Mouse (Mus musculus): ENCODE data around the gene Kmt2b. TPM values are rescaled to one million over a fixed set of nuclear protein-coding genes. Genes with fewer than 3 reads are reported as not detected.

Kmt2b gene
- polyA plus RNA-seq, 1 experiment: 57.7 TPM

DNA sequence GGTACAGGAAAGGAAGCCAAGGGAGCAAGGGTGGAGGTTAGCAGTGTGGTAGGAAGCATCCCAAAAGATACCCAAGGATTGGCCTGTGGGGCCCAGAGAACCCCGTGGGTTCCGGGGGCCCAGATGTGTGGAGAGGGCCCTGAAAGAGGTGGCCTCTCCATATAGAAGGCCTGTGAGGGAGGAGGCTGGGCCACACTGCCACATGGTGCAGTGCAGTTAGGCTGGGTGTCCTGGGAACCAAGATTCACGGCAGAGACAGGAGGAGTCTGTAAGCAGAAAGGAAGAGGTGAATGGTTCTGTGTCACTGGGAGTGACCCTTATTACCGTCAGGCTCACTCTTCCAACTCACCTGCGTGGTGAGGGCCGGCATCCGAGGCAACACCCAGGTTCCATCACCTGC, 48.0 kb downstream of the Kmt2b start:
- WGBS: 88% methylated on average over 7 of the region's 7 CpGs
- no peak for TF ChIP-seq POLR2A (IDR thresholded peaks at IDR 0.05; ENCODE audit: borderline replicate concordance, insufficient read depth, low read length)
- no peak for TF ChIP-seq CTCF (IDR thresholded peaks at IDR 0.05; ENCODE audit: borderline replicate concordance, insufficient read depth, low read depth, low read length)
- DNase-seq: no peak
- H3K27ac ChIP-seq (ENCODE audit: insufficient read depth, low read length): no peak overlapping the region
- no peaks in the 10 kb centered on the region for H3K4me1 ChIP-seq (ENCODE audit: control insufficient read depth, insufficient read depth, low read length)
- no peaks in the 10 kb centered on the region for H3K27me3 ChIP-seq (ENCODE audit: control insufficient read depth, insufficient read depth, low read length)
- H3K4me3 ChIP-seq (replicated peaks; ENCODE audit: insufficient read depth, low read depth, low read length): no peak overlapping the region

DNA sequence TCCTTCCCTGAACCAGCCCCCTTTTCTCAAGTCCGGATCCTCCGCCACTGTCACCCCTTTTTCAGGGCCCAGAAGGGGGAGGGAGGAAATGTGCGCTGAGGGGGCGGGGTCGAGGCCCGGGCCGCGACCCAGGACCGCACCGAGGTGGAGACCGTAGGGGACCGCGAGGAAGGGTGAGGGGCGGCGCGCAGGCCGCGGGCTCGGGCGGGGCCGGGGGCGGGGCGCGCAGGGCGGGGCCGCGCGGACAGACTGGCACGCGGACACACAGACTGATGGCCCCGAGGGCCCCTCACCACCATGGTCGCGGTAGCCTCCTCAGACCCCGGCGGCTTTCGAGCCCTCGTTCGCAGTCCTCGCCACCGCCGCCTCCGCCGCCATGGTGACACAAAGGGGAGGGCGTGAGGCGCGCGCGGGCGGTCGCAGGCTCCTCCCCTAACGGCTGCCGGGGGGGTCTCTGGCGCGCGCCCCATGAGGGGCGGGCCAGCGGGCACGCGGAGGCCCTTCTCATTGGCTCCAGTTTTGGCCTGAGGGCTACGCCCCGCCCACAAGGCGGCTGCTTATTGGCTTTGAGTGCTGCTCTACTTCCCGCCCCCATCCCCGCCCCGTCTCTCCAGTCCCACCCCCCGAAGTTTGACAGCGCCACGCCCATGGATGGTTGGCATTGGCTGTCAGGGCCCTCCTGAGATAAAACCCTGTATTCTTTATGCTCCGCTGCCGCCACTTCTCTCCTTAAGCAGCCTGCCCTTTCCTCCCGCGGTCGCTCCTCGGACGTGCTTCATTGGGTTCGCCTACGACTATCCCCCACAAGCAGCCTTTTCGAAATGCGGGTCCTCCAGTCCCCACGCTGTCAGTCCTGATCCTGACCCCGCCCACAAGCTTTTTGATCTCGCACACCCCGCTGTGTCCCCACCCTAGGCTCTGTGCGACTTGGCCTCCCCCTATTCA, 53.6 kb downstream of the Kmt2b start, which contains the start of gene Arhgap33:
Arhgap33 (minus strand) TSS at position 428 of the 945 bp plus-strand sequence.
- H3K27me3 ChIP-seq (ENCODE audit: control insufficient read depth, insufficient read depth, low read length): no peaks in the 10 kb centered on the region
- H3K4me1 ChIP-seq (ENCODE audit: control insufficient read depth, insufficient read depth, low read length): peaks cover 5% of the 10 kb centered on the region
- no peak within 1 kb of the TSS for H3K27ac ChIP-seq (ENCODE audit: insufficient read depth, low read length)
- 2% methylated on average over 84 of the region's 84 CpGs for WGBS
- peak within 1 kb of the TSS; percentile 88 for H3K4me3 ChIP-seq (replicated peaks; ENCODE audit: insufficient read depth, low read depth, low read length)
- TF ChIP-seq POLR2A (IDR thresholded peaks at IDR 0.05; ENCODE audit: borderline replicate concordance, insufficient read depth, low read length) (no peak), CTCF (IDR thresholded peaks at IDR 0.05; ENCODE audit: borderline replicate concordance, insufficient read depth, low read depth, low read length) (no peak)
- DNase-seq: peak; percentile 95 to 97

DNA sequence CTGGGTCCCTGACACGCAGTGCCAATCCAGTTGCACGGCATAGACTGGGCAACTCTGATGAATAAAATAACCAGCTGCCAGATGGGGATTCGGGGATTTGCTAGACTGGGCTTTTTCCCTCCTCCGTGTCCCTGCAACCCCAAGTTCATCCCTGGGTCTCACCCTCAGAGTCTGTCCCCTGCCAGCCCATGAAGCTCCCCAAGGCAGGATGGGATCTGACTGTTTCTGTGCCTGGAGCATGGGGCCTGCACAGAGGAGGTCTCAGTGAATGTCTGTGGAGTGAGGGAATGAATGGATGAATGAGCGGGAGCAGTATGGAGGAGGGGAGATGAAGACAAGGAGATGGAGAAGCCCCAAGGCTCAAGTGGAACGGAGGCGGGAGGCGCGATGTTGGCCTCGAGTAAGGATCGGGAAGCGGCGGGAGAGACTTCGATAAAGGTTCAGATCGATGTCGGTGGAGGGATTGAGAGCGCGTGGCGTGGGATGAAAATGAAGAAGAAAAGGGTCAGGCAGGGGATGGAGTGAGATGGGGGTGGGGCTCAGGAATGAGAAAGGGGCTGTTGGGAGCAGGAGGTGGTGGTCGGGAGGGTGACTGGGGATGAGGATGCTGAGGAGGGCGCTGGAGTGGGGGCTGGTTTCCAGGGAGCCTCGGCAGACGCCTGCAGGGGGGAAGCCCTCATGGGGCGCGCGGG, 54.4 kb downstream of the Kmt2b start:
- 6% methylated on average over 25 of the region's 26 CpGs for WGBS
- DNase-seq: peak in 1 of 2 experiments; percentile 45

DNA sequence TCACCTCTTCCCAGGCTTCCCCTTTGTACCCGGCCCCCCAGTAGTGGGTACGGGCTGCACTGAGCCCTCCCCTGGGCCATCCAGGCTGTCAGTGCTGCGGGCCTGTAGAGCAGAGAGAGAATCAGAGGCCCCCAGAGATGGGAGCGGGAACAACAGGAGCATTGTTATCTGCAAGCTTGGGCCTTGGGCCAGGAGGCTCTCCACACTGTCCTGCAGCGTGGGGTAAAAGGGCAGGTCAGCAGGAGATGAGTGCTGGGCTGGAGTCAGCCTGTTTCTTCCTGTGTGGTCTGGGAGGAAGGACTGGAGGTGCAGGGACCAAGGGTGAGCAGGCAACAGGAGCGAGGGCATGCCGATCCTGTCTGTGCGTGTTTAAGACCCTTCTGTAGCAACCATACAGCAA, 55.6 kb downstream of the Kmt2b start:
- DNase-seq: no peak
- H3K4me1 ChIP-seq (ENCODE audit: control insufficient read depth, insufficient read depth, low read length): peaks cover 5% of the 10 kb centered on the region
- no peaks in the 10 kb centered on the region for H3K27me3 ChIP-seq (ENCODE audit: control insufficient read depth, insufficient read depth, low read length)
- 37% methylated on average over 8 of the region's 8 CpGs for WGBS
- H3K27ac ChIP-seq (ENCODE audit: insufficient read depth, low read length): no peak overlapping the region
- TF ChIP-seq POLR2A (IDR thresholded peaks at IDR 0.05; ENCODE audit: borderline replicate concordance, insufficient read depth, low read length): no peak
- no peak for TF ChIP-seq CTCF (IDR thresholded peaks at IDR 0.05; ENCODE audit: borderline replicate concordance, insufficient read depth, low read depth, low read length)
- no peak overlapping the region for H3K4me3 ChIP-seq (replicated peaks; ENCODE audit: insufficient read depth, low read depth, low read length)

More for the DNA sequence above, 54.4 kb downstream of the Kmt2b start:
- peak overlapping the region; percentile 88 for H3K4me3 ChIP-seq (replicated peaks; ENCODE audit: insufficient read depth, low read depth, low read length)
- H3K4me1 ChIP-seq (ENCODE audit: control insufficient read depth, insufficient read depth, low read length): peaks cover 5% of the 10 kb centered on the region
- no peak overlapping the region for H3K27ac ChIP-seq (ENCODE audit: insufficient read depth, low read length)
- H3K27me3 ChIP-seq (ENCODE audit: control insufficient read depth, insufficient read depth, low read length): no peaks in the 10 kb centered on the region
- TF ChIP-seq CTCF (IDR thresholded peaks at IDR 0.05; ENCODE audit: borderline replicate concordance, insufficient read depth, low read depth, low read length) (no peak), POLR2A (IDR thresholded peaks at IDR 0.05; ENCODE audit: borderline replicate concordance, insufficient read depth, low read length) (no peak)

GRCm38 (mm10) chr7:30531291-30531815, 57.2 kb downstream of the Kmt2b start:
- 83% methylated on average over 9 of the region's 9 CpGs for WGBS
- Histone ChIP-seq H3K4me3 (replicated peaks; ENCODE audit: insufficient read depth, low read depth, low read length) (no peak overlapping the region), H3K27ac (ENCODE audit: insufficient read depth, low read length) (no peak overlapping the region), H3K4me1 (ENCODE audit: control insufficient read depth, insufficient read depth, low read length) (peaks cover 5% of the 10 kb centered on the region), H3K27me3 (ENCODE audit: control insufficient read depth, insufficient read depth, low read length) (no peaks in the 10 kb centered on the region)
- no peak for TF ChIP-seq CTCF (IDR thresholded peaks at IDR 0.05; ENCODE audit: borderline replicate concordance, insufficient read depth, low read depth, low read length)
- no peak for TF ChIP-seq POLR2A (IDR thresholded peaks at IDR 0.05; ENCODE audit: borderline replicate concordance, insufficient read depth, low read length)
- no peak for DNase-seq

DNA sequence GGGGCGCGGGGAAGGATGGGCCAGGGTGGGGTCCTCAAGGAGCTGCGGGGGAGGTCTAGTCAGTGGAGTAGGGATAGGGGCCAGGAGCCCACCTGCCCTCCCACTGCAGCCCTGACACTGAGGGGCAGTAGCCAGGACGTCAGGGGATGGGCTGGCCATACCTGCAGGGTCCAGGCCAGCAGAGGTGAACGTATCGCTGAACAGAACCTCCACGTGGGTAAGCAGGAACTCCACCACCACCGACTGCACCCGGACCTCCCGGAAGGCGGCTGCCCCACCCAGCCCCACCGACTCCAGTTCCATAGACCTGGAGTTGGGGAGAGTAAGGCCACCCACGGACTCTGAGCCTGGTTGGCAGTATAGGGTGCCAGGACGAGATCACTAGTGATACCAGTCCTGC, 61.5 kb downstream of the Kmt2b start:
- no peak for DNase-seq
- Histone ChIP-seq H3K27me3 (ENCODE audit: control insufficient read depth, insufficient read depth, low read length) (no peaks in the 10 kb centered on the region), H3K4me3 (replicated peaks; ENCODE audit: insufficient read depth, low read depth, low read length) (no peak overlapping the region), H3K4me1 (ENCODE audit: control insufficient read depth, insufficient read depth, low read length) (no peaks in the 10 kb centered on the region; the same call in 1 of the 2 replicates), H3K27ac (ENCODE audit: insufficient read depth, low read length) (no peak overlapping the region)
- TF ChIP-seq CTCF (IDR thresholded peaks at IDR 0.05; ENCODE audit: borderline replicate concordance, insufficient read depth, low read depth, low read length): no peak
- TF ChIP-seq POLR2A (IDR thresholded peaks at IDR 0.05; ENCODE audit: borderline replicate concordance, insufficient read depth, low read length): no peak
- WGBS: 85% methylated on average over 14 of the region's 14 CpGs

GRCm38 (mm10) chr7:30526399-30526798, 62.1 kb downstream of the Kmt2b start:
- H3K27me3 ChIP-seq (ENCODE audit: control insufficient read depth, insufficient read depth, low read length): no peaks in the 10 kb centered on the region
- TF ChIP-seq POLR2A (IDR thresholded peaks at IDR 0.05; ENCODE audit: borderline replicate concordance, insufficient read depth, low read length) (no peak), CTCF (IDR thresholded peaks at IDR 0.05; ENCODE audit: borderline replicate concordance, insufficient read depth, low read depth, low read length) (no peak)
- no peak overlapping the region for H3K27ac ChIP-seq (ENCODE audit: insufficient read depth, low read length)
- 47% methylated on average over 17 of the region's 17 CpGs for WGBS
- H3K4me3 ChIP-seq (replicated peaks; ENCODE audit: insufficient read depth, low read depth, low read length): no peak overlapping the region
- H3K4me1 ChIP-seq (ENCODE audit: control insufficient read depth, insufficient read depth, low read length): peaks cover 6% of the 10 kb centered on the region
- DNase-seq: no peak

Measured in cerebellum, adult 2 months (tissue).